Mouse (Mus musculus): ENCODE measurements around the gene Cabp5.
"Not testable (repeated sequence)": the region's sequence is repeated elsewhere in the genome, so short reads cannot be mapped to it uniquely, and the experiment has no call there.

Gene Cabp5

DNA sequence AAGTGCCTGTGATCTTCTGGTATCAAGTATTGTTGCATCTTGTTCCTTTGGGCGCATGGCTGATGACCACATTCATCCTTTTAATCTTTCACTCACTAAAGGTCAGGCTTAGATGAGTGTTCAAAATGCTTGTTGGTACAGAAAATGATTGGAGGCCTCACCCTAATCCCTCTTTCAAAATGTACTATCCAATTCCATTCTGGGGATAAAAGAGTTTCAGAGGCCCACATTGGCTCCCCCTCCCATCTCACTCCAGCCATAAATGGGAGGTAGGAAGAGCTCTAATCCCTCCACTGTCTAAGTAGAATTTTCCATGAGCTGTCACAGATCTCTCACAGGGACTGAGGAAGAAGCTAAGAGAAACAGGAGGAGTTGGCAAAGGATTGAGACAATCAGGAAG, at the start of gene Cabp5:
Cabp5 (plus strand) TSS at position 301 of the 400 bp plus-strand sequence.
- DNase-seq = no peak

DNA sequence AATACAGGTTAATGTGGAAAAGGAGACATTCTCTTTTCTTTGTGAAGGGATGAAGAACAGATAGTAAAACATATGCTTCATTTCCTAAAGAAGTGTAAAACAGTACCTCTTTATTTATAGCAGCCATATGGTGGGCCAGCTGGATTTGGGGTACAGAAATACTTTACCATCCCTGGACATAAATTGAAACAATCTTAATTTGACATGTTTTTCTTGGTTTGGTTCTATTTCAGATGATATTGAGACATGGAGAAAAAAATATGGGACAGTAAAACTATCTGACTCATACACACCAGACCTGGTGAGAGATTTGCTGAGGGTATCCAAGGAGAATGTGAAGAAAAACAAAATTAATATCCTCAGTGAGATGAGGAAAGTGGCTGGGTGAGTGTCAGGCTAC, 42.0 kb upstream of the Cabp5 start:
- no peak for DNase-seq

DNA sequence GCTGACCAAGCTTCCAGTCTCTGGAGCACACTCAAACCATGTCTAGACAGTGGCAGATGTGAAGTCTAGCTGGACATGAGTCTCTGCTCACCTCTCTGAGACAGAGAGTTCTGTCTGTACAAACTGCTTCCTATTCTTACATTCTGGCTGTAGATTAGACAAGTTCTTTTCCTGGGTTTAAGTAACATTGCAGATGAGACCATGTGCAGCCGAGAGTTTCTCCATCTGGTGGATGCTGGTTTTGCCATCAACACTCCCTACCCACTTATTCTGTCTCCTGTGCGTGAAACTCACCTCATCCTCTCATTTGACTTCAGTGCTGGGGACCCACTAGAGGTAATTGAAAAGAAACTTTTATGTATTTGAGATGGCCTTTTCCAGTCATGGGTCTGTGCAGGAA, 17.3 kb upstream of the Cabp5 start:
- no peak for DNase-seq

DNA sequence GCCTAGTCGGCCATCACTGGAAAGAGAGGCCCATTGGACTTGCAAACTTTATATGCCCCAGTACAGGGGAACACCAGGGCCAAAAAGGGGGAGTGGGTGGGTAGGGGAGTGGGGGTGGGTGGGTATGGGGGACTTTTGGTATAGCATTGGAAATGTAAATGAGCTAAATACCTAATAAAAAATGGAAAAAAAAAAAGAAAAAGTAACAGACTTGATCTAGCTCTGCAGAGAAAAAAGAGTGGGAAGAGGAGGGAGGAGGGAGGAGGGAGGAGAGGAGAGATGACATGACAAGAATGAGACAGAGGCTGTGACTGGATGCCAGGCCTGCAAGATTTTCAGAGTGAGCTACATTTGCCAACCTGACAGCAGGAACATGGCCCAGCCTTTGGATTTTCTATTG, 52.6 kb downstream of the Cabp5 start, which contains the start of gene Bsph1:
Bsph1 (plus strand) TSS at position 301 of the 400 bp plus-strand sequence.
- not testable (repeated sequence) for DNase-seq
